Mouse (Mus musculus): Measurements from ENCODE around the gene Derl2.

The Derl2 gene

DNA sequence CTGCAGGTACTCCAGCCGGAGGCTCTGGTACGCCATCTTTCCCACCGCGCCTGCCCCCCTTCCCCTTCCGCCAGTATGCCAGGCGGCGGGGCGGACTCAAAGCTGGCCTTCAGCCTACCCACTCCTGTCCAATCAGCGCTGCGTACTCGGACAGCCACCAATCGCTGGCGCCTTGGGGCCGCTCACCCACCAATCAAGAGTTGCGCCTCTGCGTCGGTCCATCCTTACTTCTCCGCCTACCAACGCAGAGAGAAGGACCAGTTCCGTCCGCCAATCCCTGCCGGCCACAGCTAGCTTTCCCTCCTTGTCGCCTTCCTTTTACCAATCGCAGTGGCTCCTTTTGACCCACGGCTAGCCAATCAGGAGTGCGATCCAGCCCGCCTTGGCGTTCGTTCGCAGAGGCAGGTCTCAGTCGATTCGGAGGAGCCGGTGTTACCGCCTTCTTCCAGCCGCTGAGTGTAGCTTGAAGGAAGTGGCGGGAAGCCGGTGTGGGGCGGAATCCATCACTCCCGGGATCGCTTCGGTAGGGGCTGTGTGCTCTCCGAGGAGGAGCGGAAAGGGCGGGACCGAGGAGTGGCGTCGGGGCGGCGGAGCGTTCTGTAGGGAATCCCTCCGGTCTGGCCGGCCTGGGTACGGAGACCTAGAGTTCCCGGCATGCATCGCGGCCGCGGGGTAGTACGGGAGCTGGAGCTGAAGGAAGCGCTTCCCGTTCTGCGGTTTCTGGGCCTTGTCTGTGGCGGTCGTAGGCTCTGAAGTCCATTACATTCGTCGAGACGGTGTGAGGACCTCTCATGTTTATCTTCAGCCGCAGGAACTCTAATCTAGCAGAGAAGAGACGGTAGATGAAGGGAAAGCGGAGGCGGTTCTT, at the start of gene Derl2, which contains the start of gene Mis12:
Gene Derl2 (minus strand): TSS at position 641 of the 868 bp plus-strand sequence.
Gene Mis12 (plus strand): TSS at position 411 of the 868 bp plus-strand sequence.
- peak; percentile 99 for DNase-seq (ENCODE audit: low read depth)

DNA sequence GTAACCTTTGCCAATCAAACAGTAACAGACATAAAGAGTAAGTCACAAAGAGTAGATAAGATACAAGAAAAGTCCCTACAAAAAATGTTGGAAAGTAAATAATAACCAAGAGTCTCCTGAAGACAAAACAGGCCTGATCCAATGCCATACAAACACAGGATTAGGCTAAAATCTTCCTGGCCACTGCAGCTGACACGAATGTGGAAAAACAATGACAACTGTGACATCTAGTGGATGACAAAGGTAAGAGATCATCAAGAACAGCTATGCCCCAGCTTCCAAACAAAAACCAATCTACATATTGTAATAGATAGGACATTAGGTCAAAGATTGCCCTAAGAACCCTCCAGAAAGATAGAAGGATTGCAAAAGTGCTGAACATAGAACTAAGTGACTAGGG, 32.9 kb upstream of the Derl2 start:
- peak; percentile 47 for DNase-seq (ENCODE audit: low read depth)

DNA sequence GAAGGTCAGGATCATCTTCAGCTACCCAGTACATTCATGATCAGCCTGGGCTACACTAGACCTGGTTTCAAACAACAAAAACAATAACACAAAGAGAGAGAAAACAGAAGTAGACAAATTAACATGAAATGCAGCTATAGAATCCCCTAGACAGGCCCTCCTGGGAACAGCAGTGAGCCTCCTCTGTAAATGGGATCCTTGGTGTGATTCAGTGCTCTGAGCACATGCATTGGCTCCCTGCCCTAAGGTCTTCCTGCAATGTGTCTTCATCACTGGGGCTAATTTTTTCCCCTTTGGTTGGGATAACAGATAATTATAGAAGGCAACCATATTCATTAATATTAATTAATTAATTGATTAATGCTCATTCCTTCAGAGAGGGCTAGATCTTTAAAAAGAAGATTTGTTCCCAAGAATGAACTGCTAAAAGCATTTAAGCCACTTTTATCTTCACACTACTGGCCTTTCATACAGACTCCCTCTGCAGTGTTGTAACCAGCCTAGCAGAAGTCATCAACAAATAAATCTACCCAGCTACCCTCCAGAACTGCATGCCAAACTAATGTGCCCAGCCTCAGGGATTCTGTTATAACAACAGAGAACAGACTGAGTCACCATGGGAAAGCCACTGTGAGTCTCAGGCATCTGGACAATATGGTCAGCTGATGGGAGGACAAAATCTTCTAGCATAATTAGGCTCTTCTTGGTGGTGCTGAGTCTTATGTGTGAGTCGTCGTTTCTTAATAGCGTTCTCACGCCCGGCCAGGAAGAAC, 20.1 kb upstream of the Derl2 start:
- peak; percentile 30 for DNase-seq (ENCODE audit: low read depth)

DNA sequence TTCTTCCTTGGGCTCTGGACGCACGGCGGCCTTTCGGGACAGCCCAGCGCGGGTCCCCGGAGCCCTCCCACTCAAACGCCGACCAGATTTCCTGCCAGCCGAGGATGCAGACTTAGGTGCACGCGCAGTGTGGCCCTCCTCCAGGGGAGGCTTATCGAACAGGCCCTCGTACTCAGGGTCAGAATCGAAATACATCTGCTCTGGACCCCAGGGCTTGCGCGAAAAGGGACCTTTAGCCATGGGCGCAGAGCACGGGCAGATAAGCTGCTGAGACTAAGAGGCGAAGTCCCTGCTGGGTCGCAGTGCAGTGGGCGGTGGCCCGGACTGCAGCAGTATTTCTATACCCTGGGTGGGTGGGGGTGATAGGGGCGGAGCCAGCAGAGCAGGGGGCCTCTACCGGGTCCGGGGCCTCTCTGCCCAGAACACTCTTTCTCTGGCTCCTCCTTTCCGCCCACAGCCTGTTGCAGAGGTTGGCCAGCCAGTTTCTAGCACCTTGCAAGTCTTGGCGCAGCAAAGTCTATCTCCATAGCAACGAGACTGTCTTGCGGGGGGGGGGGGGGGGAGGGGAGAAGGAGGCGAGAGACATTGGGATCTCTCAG, 13.6 kb upstream of the Derl2 start, which contains the start of gene 6330403K07Rik:
Gene 6330403K07Rik (minus strand): TSS at position 351 of the 599 bp plus-strand sequence.
- no peak for DNase-seq (ENCODE audit: low read depth)

DNA sequence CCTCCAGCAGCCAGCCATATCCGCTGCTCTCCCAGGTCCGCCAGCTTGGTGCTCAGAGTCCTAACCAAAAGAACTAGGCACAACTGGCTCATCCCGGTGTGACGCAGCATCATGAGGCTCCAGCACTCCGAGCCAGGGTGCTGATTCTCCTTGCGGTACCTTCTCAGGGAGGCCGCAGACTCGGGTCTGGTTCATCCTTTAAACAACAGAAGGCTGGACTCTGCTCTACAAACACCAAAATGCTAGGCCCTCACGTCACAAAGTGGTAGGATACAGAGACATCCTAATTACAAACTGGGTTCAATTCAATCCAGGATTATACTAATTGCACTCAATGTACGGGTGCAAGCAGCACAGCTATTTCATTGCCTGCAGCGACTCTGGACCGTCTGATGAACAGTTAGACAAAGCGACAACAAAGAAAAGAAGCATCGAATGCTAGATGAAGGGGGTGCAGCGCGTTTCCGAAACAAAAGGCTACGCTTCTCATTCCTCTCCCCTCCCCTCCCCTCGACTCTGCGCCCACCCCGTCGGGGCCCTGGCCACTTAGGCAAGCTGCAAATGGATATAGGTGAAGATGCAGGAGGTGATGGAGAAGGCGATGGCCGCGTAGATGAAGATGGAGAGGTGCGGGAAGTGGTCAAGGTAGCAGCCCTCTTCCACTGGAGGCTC, 13.0 kb upstream of the Derl2 start:
- no peak for DNase-seq (ENCODE audit: low read depth)

DNA sequence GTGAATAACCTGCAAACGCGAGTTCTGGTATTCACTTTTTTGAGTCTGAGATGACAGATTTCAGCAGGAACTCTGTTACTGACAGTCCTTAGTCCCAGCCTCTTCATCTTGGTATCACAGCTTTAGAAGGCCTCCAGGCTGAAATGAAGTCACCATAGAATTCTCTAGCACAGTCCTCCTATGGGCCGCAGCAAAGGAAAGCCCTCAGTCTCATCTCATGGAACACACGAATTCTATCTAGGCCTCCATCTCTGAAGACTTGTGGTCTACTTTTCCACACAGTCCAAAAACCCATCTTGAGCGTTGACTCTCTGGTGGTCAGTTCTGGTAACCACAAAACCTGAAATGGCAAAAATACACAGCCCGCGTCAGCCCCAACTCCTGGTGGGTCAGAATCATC, 12.4 kb upstream of the Derl2 start:
- DNase-seq (ENCODE audit: low read depth) = no peak

DNA sequence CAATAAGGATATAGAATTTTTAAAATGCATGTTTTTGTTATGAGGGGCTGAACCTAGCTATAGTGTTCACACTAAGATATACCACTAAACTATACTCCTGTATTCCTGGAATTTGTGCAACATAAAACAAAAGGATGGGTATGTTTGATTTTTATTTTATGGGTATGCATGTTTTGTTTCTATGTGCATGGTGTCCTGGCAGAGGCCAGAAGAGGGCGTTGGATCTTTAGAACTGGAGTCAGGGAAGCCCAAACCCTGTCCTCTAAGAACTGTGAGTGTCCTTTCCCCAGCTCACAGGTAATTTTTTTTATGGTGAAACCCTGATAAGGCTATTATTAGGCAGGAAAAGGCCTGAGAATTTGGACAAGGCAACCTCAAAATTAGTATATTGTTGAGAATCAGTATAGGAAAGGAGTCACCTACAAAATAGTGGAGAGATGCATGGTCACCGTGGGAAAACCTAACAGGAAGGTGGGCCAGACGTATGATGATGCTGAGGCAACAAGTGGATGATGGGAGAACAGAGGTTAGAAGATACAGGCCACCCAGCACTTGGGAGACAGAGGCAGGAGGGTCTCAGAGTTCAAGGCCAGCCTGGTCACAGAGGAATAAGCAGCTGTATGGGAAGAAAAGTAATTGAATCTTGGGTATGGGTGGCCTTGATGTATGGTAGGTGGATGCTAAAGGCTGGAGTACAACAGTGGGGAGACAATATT, 9.9 kb upstream of the Derl2 start:
- DNase-seq (ENCODE audit: low read depth) = no peak

DNA sequence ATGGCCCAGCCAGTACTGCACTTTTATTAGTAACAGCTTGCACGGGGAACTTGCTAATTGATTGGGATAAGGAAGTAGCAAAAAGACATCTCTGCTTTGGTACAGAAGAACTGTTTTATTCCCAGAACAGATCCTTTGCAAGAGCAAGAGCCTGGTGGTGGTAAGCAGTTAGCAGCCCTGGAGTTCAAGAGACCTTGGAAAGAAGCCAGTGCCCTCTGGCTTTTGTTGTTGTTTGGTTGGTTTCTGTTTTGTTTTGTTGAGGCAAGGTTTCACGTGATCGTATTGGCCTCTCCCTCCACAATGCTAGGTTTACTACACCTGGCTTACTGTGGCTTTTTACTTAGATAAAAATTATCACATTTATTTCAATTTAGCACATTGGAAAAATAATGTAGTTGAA, 8.6 kb upstream of the Derl2 start:
- DNase-seq (ENCODE audit: low read depth) = no peak

DNA sequence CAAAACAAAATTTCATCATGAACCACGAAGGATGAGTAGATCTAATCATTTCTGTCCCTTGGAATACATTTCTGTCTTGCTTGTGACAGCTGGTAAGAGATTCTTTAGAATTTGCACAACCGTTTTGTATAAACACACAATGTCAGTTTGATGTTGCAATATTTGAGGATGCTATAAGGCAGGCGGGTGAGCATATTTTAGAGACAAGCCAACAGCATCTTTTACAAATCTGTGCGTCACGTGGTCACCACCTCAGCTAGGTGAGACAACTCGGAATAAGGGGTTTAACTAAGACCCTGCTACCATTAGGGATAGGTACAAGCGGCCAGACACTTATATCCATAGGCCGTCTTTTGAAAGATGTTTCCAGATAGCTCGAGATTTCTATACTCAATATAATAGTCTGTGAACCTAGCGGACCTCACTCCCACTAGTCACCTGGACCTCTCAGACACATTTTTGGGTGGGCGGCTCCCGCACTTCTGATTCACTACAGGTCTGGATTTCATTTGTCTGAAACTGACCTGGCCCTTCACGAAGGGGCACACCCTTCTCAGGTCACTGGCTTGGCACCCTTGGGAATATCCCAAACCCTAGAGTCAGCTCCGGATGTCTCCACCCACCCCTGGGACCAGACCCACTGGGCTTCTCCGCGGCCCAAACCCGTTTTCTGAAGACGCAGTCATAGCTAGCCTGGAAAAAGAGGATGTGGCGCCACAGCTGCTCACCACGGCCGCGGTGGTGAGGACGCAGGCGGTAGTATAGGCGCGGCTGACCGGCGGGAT, 1.0 kb downstream of the Derl2 start:
- peak; percentile 8 for DNase-seq (ENCODE audit: low read depth)

DNA sequence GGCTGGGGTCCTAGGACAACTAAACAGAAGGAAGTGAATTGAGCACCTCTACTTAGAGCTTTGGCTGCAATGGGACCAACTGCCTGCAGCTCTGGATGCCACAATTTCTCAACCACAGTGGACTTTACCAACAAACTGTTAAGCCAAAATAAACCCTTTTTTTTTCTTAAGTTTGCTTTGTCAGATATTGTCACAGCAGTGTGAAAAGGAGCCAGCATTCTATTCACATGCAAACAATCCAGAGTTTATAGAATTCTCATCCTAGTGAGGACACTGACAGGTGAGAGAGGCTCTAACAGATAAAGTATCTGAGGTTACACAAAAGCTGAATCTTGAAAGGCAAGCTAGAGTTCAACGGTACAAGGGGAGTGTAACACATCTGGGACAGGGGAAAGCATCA, 2.6 kb downstream of the Derl2 start:
- no peak for DNase-seq (ENCODE audit: low read depth)

DNA sequence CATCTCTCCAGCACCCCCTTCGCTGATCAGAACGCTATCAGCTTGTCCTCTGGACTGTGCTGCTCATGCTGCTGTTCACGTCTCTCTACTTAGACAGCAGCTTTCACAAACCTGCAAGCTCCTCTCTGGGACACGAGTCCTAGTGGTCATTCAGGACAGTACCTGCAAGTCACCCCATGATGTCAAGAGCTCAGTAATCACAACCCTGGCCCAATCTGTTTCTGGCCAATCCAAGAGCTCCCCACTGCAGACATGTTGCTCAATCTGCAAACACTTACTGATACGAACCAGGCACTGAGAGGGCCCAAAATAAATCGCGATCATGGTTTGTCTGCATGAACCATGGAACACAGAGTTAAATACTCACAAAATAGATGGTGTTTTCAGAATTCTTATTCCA, 6.9 kb downstream of the Derl2 start:
- no peak for DNase-seq (ENCODE audit: low read depth)

DNA sequence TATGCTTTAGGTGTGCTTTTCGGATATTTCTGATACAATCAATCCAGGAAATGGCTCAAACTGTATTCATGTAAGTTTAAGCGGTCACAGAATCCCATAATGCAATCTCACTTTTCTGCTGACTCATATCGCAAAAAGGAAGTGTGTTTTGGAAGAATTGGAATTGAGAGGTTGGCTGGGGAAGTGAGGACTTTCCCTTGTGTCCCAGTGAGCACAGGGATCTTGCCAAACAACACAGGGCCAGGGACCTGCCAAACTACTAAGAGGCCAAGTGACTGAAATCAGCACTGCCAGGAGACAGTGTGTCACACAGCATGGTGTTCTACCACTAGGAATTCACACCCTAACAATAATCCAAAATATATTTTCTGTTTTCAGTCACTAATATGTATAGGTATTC, 11.3 kb downstream of the Derl2 start:
- DNase-seq (ENCODE audit: low read depth) = no peak

DNA sequence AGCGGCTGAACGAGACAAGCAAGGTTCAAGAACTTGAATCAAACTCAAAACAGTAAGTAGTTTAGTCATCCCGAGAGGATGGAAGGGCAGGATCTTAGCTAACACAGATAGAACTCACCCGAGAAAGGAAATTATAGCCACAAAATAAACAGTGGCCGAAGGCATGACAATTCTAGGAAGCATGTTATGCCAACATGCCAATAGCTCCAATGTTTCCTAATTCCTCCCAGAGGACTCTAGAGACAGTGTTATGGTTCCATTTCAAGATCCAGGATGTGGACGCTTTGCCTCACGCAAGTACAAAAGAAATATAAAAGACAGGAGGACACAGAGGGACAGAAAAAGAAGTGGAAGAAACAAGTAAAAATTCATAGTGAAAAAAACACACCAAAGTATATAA, 11.8 kb downstream of the Derl2 start:
- DNase-seq (ENCODE audit: low read depth) = no peak

DNA sequence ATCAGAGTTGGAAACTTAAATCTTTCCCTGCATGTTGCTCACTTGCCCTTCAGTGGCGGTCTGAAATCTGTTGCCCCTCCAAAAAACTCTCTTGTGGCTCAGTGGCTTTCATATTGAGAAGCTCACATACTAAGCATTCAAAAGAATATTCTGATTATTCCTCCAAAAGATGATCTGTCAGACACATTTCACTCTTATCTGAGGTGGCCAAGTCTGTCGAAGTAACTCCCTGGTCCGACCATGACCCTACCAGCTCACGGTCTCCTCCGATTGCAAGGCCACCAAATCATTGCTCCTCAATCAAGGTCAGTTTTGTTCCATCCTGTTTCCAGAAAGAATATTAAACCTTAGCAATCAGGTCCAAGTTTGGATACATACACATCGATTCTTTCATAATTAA, 12.6 kb downstream of the Derl2 start:
- DNase-seq (ENCODE audit: low read depth) = no peak

DNA sequence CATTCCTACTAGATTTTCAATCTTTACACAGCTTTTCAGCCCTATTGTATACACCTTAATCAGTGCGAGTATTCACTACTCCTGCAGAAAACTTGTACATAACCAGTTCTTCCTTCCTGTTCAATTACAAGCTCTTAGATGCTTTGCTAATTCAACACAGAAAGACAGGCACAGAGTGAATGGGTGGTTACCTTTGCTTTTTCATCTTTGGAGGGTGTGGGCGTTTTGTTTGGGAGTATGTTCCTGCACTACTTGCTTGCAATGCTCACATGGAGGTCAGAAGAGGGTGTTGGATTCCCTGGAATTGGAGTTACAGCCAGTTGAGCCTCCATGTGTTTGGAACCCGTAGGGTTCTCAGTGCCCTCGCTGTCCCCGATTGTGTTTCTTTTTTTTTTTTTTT, 14.6 kb downstream of the Derl2 start:
- DNase-seq (ENCODE audit: low read depth) = peak; percentile 6

DNA sequence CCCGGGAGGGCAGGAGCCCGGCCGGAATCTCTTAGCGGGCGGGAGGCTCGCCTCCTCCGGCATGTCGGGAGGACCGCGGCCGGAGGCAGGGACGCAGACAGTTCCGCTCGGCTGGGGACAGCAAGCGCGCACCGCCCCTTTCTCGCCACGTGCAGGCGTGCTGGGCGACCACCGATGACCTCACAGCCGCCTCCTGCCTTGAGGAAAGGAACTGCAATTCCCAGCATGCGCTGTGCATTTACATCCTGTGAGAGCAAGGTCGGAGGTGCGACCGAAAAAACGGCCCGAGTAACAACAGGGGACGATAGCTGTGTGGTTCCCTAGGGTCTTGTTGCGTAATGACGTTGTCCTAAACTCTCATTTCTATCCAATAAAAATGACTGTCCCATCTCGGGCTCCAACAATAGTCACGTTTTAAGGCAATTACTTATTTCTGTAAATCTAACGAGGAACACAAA, 15.3 kb downstream of the Derl2 start, which contains the start of gene Dhx33:
Gene Dhx33 (minus strand): TSS at position 122 of the 458 bp plus-strand sequence.
- peak; percentile 98 for DNase-seq (ENCODE audit: low read depth)

DNA sequence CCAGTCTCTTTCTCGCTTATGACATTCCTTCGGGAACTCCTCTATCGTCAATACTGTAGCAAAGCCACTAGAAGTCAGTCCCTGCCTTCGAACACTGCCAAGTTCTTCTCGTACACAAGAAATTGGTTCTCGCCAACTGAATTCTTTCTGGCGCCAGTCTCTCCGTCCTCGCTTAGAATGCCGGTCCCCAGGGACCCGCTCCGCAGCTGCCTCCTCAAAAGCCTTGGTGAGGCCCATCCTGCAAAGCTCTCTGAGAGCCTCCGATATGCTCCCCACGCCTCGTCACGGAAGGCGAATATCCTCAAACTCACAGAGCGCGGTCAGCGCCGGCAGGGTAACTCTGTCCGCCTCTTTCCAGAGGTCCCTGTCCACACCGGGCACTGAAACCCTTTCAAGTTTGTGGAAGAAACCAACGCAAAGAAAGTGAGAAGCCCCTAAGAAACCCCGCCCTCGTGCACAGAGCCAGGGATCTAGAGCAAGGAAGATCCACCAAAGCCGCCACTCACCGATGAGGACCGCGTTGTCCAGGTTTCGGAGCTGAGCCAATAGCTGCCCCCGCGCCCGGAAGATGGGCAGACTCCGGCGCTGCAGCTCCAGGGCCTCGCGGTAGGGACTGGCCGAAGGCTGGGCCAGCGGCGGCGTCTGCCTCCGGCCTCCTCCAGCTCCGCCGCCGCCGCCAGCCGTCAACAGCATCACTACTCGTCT, 15.9 kb downstream of the Derl2 start:
- peak; percentile 78 for DNase-seq (ENCODE audit: low read depth)

DNA sequence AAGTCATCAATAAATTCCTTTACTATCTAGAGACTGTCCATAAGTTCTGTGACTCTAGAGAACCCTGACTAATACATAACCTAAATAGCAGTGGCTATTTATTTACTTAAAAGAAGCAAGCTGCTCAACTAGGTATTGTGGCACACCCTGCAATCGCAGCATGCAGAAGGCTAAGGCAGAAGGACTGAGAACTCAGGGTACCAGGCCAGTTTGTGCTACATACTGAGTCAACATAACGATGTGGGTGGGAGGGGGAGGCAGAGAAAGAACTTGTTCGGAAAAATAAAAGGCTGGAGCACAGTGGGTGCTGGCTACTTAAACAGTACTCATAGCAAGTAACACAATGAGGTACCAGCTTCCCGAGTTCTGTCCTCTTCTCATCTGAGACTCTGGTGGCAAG, 18.5 kb downstream of the Derl2 start:
- no peak for DNase-seq (ENCODE audit: low read depth)

DNA sequence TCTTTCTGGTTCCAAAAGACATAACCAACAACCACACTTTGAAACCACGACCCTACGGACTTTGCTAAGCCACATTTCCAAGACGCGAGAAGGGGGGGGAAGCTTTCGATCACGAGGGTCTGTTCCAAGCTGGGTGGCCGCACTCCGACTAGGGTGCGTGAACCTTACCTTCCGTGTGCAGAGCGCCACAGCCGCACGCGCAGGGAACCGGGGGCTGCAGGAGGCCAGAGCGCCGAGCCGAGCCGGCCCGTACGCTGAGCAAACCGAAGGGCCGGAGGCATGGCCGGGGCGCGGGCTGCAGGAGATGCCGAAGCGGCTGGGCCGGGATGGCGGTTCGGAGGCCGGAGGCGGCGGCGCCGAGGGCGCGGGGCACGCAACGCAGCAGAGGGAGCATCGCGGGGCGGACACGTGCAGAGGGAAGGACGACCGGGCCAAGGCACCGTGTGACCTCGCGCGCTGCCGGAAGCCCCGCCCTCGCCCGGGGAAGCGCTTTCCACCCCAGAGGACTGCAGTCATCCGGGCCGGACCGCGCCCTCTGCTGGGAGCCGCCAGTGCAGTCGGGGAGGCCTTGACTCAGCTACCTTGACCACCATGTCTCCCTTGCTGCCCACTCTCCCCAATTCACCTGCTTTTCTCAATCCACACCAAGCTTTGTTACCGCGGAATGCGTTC, 36.9 kb downstream of the Derl2 start, which contains the start of gene C1qbp:
Gene C1qbp (minus strand): TSS at position 470 of the 672 bp plus-strand sequence.
- peak; percentile 96 for DNase-seq (ENCODE audit: low read depth)
